Mouse (Mus musculus) myocyte (in vitro differentiated cells): ENCODE data around the gene Slc12a7. TPM values are rescaled to one million over a fixed set of nuclear protein-coding genes. Genes with fewer than 3 reads are reported as not detected.

Experiments used
- H3K27me3 ChIP-seq: one replicate; pipeline ENCODE4 v1.6.1; 2011; ENCODE audit not compliant: control insufficient read depth, insufficient read depth, insufficient read length
- H3K36me3 ChIP-seq: one replicate; pipeline ENCODE4 v1.6.1; 2011; ENCODE audit not compliant: control insufficient read depth, insufficient read depth
- H3K4me2 ChIP-seq: one replicate; pipeline ENCODE4 v1.6.1; 2011; ENCODE audit warnings: low read depth, control low read depth
- H3K4me3 ChIP-seq: one replicate; pipeline ENCODE4 v1.5.1; 2011; ENCODE audit warnings: mild to moderate bottlenecking, control low read depth, moderate library complexity
- H3K79me2 ChIP-seq: one replicate; pipeline ENCODE4 v1.6.1; 2011; ENCODE audit not compliant: control insufficient read depth, insufficient read depth
- H3ac ChIP-seq: one replicate; pipeline ENCODE4 v1.6.1; 2011; ENCODE audit not compliant: control insufficient read depth, insufficient read length
- CEBPB ChIP-seq: IDR thresholded peaks from 2 replicates; pipeline ENCODE4 v1.6.1; 2011; ENCODE audit warnings: mild to moderate bottlenecking, moderate library complexity; ENCODE audit not compliant: poor library complexity, insufficient read depth, severe bottlenecking
- E2F4 ChIP-seq: IDR thresholded peaks from one replicate; pipeline ENCODE4 v1.6.1; 2011; ENCODE audit warnings: mild to moderate bottlenecking, control low read depth, moderate library complexity; ENCODE audit not compliant: insufficient read depth
- MAX ChIP-seq: IDR thresholded peaks from one replicate; pipeline ENCODE4 v1.6.1; 2011; ENCODE audit warnings: low read depth, mild to moderate bottlenecking, control low read depth
- MYOD1 ChIP-seq, 3 experiments: IDR thresholded peaks; one replicate each; pipeline ENCODE4 v1.6.1; 2011; ENCODE audit warnings: control low read depth in 2 of 3, low read depth in 2 of 3, mild to moderate bottlenecking in 2 of 3, moderate library complexity in 1 of 3; ENCODE audit not compliant: insufficient read length in 2 of 3, control insufficient read depth in 1 of 3
- MYOG ChIP-seq, 3 experiments: IDR thresholded peaks; one replicate each; pipeline ENCODE4 v1.6.1; 2011; ENCODE audit warnings: control low read depth in 2 of 3, low read depth in 2 of 3, mild to moderate bottlenecking in 2 of 3; ENCODE audit not compliant: insufficient read length in 2 of 3, control insufficient read depth in 1 of 3, insufficient read depth in 1 of 3
- POLR2A ChIP-seq: IDR thresholded peaks from one replicate; pipeline ENCODE4 v1.6.1; 2011; ENCODE audit warnings: low read depth, mild to moderate bottlenecking, control low read depth, moderate library complexity; ENCODE audit not compliant: insufficient read length
- POLR2AphosphoS2 ChIP-seq: IDR thresholded peaks from one replicate; pipeline ENCODE4 v1.6.1; 2011; ENCODE audit warnings: low read depth, control low read depth; ENCODE audit not compliant: insufficient read length
- REST ChIP-seq: IDR thresholded peaks from one replicate; pipeline ENCODE4 v1.6.1; 2011; ENCODE audit warnings: mild to moderate bottlenecking, control low read depth, moderate library complexity; ENCODE audit not compliant: insufficient read depth, insufficient read length
- SRF ChIP-seq: IDR thresholded peaks from one replicate; pipeline ENCODE4 v1.6.1; 2011; ENCODE audit warnings: low read depth; ENCODE audit not compliant: control insufficient read depth, insufficient read length
- TCF12 ChIP-seq: IDR thresholded peaks from one replicate; pipeline ENCODE4 v1.6.1; 2011; ENCODE audit warnings: mild to moderate bottlenecking, control low read depth; ENCODE audit not compliant: poor library complexity, insufficient read depth, severe bottlenecking
- TCF3 ChIP-seq: IDR thresholded peaks from one replicate; pipeline ENCODE4 v1.6.1; 2011; ENCODE audit warnings: low read depth, control low read depth; ENCODE audit not compliant: insufficient read length
- USF1 ChIP-seq: IDR thresholded peaks from one replicate; pipeline ENCODE4 v1.6.1; 2011; ENCODE audit warnings: low read depth, mild to moderate bottlenecking, control low read depth, moderate library complexity
- polyA plus RNA-seq: library from polyadenylated mRNA; unstranded; fragments of >200 nt; fragmentation: generic; extraction: Trizol; gene quantifications from one replicate; pipeline ENCODE4 v1.2.1, GENCODE M21; 2012; ENCODE audit warnings: missing spikeins

The Slc12a7 gene
- polyA plus RNA-seq, 1 experiment: 25.7 TPM

GRCm38 (mm10) chr13:73773519-73774205 lies 40.8 kb downstream of the Slc12a7 start:
- Histone ChIP-seq H3K4me2 (no peak overlapping the region), H3K79me2 (peaks cover 81% of the 10 kb centered on the region), H3ac (no peak overlapping the region), H3K36me3 (no peaks in the 10 kb centered on the region), H3K4me3 (no peak overlapping the region), H3K27me3 (no peaks in the 10 kb centered on the region)
- TF ChIP-seq E2F4 (no peak), MYOD1 (IDR thresholded peaks at IDR 0.05; ENCODE audit: control insufficient read depth in 1 of 3, insufficient read length in 2 of 3, low read depth in 2 of 3) (no peak)

DNA sequence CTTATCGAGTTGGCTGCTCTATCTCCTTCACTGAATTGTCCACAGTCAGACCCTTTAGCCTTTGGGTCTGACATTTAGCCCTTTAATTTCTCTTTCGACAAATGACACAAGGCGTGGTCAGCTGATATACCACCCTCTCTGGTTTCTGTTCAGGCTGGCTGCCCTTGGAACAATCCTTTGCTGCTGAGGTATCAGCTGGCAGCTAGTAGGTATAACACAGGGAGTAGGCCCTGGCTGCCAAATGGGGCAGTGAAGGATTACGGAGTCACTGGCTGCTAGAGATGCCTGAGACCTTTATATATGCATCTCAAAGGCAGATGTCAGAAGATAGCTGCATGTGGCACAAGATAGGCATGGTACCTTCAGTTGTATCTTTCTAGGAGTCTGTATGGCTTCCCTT lies 42.9 kb downstream of the Slc12a7 start:
- peaks cover 71% of the 10 kb centered on the region for H3K79me2 ChIP-seq
- no peaks in the 10 kb centered on the region for H3K36me3 ChIP-seq
- TF ChIP-seq CEBPB: no peak
- TF ChIP-seq REST: no peak
- TF ChIP-seq MYOD1 (IDR thresholded peaks at IDR 0.05; ENCODE audit: control insufficient read depth in 1 of 3, insufficient read length in 2 of 3, low read depth in 2 of 3): no peak
- no peak for TF ChIP-seq USF1
- TF ChIP-seq E2F4: no peak
- TF ChIP-seq POLR2A: no peak
- no peak for TF ChIP-seq SRF
- TF ChIP-seq POLR2AphosphoS2: no peak
- no peak for TF ChIP-seq MYOG (IDR thresholded peaks at IDR 0.05; ENCODE audit: control insufficient read depth in 1 of 3, insufficient read depth in 1 of 3, insufficient read length in 2 of 3, low read depth in 2 of 3)
- no peak for TF ChIP-seq TCF12
- no peak for TF ChIP-seq TCF3
- H3K27me3 ChIP-seq: no peaks in the 10 kb centered on the region
- no peak overlapping the region for H3ac ChIP-seq
- H3K4me2 ChIP-seq: no peak overlapping the region
- H3K4me3 ChIP-seq: no peak overlapping the region

- no peak overlapping the region for H3K4me3 ChIP-seq
- H3K4me2 ChIP-seq: no peak overlapping the region
- TF ChIP-seq MYOD1 (IDR thresholded peaks at IDR 0.05; ENCODE audit: control insufficient read depth in 1 of 3, insufficient read length in 2 of 3, low read depth in 2 of 3) (no peak), SRF (no peak), USF1 (no peak), MYOG (IDR thresholded peaks at IDR 0.05; ENCODE audit: control insufficient read depth in 1 of 3, insufficient read depth in 1 of 3, insufficient read length in 2 of 3, low read depth in 2 of 3) (no peak), POLR2AphosphoS2 (no peak), CEBPB (no peak), MAX (no peak), REST (no peak), POLR2A (no peak), TCF3 (no peak), E2F4 (no peak), TCF12 (no peak)
- H3K27me3 ChIP-seq: no peaks in the 10 kb centered on the region
- H3K36me3 ChIP-seq: no peaks in the 10 kb centered on the region
- peaks cover 65% of the 10 kb centered on the region for H3K79me2 ChIP-seq
- H3ac ChIP-seq: no peak overlapping the region
These were observed 44.7 kb downstream of the Slc12a7 start for GRCm38 (mm10) chr13:73777578-73777977.

DNA sequence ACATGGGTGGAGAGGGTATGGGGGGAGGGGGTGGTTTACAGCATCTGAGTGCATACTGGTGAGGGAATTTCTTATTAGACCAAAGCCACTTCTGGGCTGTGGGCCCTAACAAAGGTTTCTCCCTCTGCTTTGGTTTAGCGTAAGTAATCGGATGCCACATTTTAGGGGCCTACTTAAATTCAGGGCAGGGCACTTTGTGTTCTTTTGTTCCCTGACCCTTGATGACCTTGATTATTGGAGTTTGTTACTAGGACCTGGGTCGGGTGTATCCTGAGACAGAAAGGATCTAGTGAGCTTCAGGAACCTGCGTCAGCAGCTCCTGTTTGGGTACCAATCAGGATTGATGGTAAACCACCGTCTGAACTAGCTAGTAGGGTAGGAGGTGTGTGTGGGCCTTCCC lies 49.6 kb downstream of the Slc12a7 start:
- peaks cover 29% of the 10 kb centered on the region for H3K79me2 ChIP-seq
- no peak overlapping the region for H3K4me2 ChIP-seq
- H3K4me3 ChIP-seq: no peak overlapping the region
- H3ac ChIP-seq: no peak overlapping the region
- H3K27me3 ChIP-seq: no peaks in the 10 kb centered on the region
- TF ChIP-seq MYOG (IDR thresholded peaks at IDR 0.05; ENCODE audit: control insufficient read depth in 1 of 3, insufficient read depth in 1 of 3, insufficient read length in 2 of 3, low read depth in 2 of 3): no peak
- peaks cover 24% of the 10 kb centered on the region for H3K36me3 ChIP-seq

GRCm38 (mm10) chr13:73792176-73792575 lies 59.3 kb downstream of the Slc12a7 start:
- peaks cover 29% of the 10 kb centered on the region for H3K36me3 ChIP-seq
- H3K27me3 ChIP-seq: no peaks in the 10 kb centered on the region
- TF ChIP-seq MAX (no peak), SRF (no peak), USF1 (no peak), POLR2AphosphoS2 (no peak), TCF12 (no peak), POLR2A (no peak)
- no peaks in the 10 kb centered on the region for H3K79me2 ChIP-seq
- H3ac ChIP-seq: no peak overlapping the region
- H3K4me2 ChIP-seq: no peak overlapping the region
- no peak overlapping the region for H3K4me3 ChIP-seq

DNA sequence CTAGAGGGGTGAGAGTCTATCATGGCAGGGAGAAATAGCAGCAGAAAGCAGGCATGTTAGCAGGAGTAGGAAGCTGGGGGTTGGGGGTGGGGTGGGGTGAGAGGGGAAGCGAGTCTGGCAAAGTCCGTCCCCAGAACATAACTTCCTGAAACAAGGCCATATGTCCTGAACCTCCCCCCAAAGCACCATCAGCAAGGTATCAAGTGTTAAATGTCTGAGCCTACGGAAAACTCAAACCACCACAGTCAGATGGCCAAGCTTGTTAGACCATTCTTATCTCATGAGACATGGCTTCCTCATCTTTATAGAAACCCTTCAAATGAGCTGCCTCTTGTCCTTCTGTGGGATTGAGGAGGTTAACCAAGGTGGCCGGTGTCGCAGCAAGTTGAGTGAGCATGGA lies 60.3 kb downstream of the Slc12a7 start:
- TF ChIP-seq REST (no peak), TCF3 (no peak), TCF12 (no peak), POLR2A (no peak), SRF (no peak), MAX (no peak), POLR2AphosphoS2 (no peak)
- no peak overlapping the region for H3ac ChIP-seq
- H3K4me2 ChIP-seq: no peak overlapping the region
- H3K79me2 ChIP-seq: no peaks in the 10 kb centered on the region
- H3K4me3 ChIP-seq: no peak overlapping the region
- peaks cover 31% of the 10 kb centered on the region for H3K36me3 ChIP-seq
- H3K27me3 ChIP-seq: no peaks in the 10 kb centered on the region
